In the genomic region with DNA sequence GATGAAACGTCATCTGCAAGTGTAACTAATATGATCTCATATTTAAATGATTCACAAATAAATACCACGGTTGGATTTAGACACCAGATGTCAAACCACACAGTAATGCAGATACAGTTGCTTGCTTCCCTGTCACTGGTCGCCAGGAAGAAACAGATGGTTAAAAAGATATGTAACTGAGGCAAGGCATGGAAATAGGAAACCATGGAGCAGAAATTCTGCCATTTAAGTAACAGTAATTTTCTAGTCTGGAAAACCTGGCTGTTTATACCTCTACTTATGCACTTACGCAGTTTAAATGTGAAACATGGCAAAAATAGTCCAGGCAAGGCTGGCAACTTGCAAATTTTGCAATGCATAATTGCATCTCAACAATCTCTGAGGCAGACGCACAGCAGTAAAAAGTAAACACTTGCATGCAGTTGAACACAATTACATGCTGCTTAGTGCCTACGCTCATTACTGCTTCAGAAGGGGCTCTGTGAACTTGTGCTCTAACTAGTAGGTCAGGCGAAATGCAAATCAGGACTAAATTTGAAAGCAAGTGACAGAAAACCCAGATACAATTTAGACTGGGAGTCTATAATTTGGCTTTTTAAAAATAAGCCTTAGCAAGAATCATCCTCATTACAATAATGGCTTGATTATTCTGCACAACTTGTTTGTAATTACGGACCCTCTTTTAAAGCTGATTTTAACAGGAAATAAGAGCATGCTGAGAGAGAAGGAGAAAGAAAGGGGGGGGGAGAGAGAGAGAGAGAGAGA, we compare ENCODE assay signal across 14 mouse cellular contexts.
A peak's percentile ranks its signal among the peaks of the same experiment; 100 is the strongest.
DNase-seq lines count a peak whose midpoint lies in the region.
"Had no signal": no experiment of that assay in that cellular context is flagged by ENCODE, and none has a peak within 500 bp of the region (broad histone marks: within the 10 kb centered on the region; RNA-seq: fewer than 3 reads in every experiment).

No protein-coding gene starts in this region.

- peak; percentile 22 to 30 for DNase-seq in layer of hippocampus, adult 8-10 months (ENCODE audit: low spot score in 2 of 2)
- DNase-seq in layer of hippocampus, postnatal 10 days (ENCODE audit: low spot score in 2 of 2) = no peak
- peak; percentile 67 for DNase-seq in brain, embryonic 18.5 days (ENCODE audit: low read depth, low spot score)
- peak; percentile 41 for DNase-seq in layer of hippocampus, adult 9-10 months (ENCODE audit: low spot score)
- DNase-seq in retina, postnatal 1 day = peak; percentile 80
- no peak for DNase-seq in thymus, postnatal 36 days
- no peak for DNase-seq in natural killer cell, adult 2 months (ENCODE audit: low spot score in 2 of 2)
- no peak for DNase-seq in cerebellum, postnatal 14 days
- DNase-seq: cerebellum, postnatal 10 days; heart, adult 11 months; heart, postnatal 14 days; kidney, adult 8-10 months; lung, adult 18-20 months; thymus, postnatal 25 days had no signal

Comparison
In these comparisons a context has a peak if more than half of its experiments do, and no peak if none do; other contexts are left out.
1. DNase-seq: peak in layer of hippocampus, adult 8-10 months (2 of 2), brain, embryonic 18.5 days (single experiment), layer of hippocampus, adult 9-10 months (single experiment) and retina, postnatal 1 day (single experiment); none in layer of hippocampus, postnatal 10 days (0 of 2), thymus, postnatal 36 days (0 of 2), natural killer cell, adult 2 months (0 of 2) and cerebellum, postnatal 14 days (0 of 2).